Mouse (Mus musculus) left cerebral cortex, postnatal 25 days (tissue): Measurements from ENCODE around the gene Trim59. TPM values are rescaled to one million over a fixed set of nuclear protein-coding genes. Genes with fewer than 3 reads are reported as not detected.
"Not testable (repeated sequence)": the region's sequence is repeated elsewhere in the genome, so short reads cannot be mapped to it uniquely, and the experiment has no call there.

Experiments
- DNase-seq, 2 experiments: peaks; one replicate each; pipeline ENCODE4 v3.0.0; 2022; ENCODE audit warnings: low spot score in 2 of 2, mixed read lengths in 1 of 2
- intact Hi-C: fragments of 180-260 bp; cut with DNase I; formaldehyde crosslinking; loops from one replicate; pipeline ENCODE4 v1.15.1; 2025
- total RNA-seq, 2 experiments: library from RNA; stranded (reverse); gene quantifications; 2 replicates each; pipeline ENCODE4 v1.2.3; 2021

The Trim59 gene
- total RNA-seq, result 1 to 10 TPM; 8.8 to 9.0 TPM

GRCm38 (mm10) chr3:69044645-69045399 is at the start of gene Trim59:
TSS of gene Trim59 (minus strand) at chr3:69044755.
- intact Hi-C loops, result loop anchor here (2.0 kb wide), 1 partner anchor 40 kb away; the partner anchor contains the start of genes Ift80 and Smc4
- DNase-seq, result peak; percentile 90 to 92

DNA sequence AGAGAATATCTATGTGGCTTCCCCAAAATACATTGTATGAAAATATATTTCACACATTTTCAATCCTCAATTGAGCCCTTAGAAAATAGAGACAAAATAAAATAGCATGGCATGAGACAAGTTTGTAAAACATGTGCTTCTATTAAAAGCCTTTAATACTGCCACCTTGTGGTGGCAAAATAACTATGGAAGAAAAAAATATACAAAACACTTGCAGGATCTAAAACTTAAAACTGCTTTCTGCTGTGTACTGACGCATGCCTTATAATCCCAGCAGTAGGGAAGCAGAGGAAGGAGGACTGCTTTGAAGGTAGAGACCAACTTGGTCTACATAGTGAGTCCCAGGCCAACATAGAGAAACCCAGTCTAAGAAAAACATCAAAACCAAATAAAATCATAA is 19.4 kb upstream of the Trim59 start:
- intact Hi-C loops, result no loop called here
- peak in 1 of 2 experiments; percentile 23 for DNase-seq

DNA sequence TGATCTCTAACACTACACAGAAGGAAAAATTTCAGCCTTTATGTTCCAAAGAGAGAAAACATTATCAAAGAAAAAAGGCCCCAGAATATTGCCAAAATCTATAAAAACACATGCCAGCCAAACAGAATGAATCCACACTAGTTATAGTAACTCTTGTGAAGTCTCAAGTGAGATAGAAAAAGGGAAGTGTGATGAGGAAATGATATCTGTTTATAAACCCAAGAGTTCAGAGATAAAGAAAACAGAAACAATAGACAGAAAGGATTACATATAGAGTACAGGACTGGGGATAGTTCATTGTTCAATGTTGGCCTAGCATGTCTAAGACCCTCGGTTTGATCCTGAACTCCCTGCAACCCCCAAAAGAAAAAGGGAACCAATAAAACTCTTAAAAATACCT is 18.2 kb upstream of the Trim59 start:
- intact Hi-C loops, result no loop called here
- no peak for DNase-seq

DNA sequence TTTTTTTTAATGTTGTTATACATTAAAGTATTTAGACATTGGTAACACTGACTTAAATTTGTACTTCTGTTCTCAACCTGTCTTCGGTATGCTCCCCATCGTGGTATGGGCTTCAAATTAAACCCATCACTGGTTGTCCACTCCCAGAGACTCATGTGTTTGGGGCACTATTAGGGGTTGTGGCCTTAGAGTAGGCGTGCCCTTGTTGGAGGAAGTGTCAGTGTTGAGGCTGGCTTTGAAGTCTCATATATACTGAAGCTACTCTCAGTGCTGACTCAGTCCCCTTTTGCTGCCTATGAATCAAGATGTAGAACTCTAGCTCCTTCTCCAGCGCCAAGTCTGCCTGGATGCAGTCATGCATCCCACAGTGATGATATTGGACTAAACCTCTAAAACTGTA is 16.1 kb upstream of the Trim59 start:
- intact Hi-C loops, result no loop called here
- no peak for DNase-seq

DNA sequence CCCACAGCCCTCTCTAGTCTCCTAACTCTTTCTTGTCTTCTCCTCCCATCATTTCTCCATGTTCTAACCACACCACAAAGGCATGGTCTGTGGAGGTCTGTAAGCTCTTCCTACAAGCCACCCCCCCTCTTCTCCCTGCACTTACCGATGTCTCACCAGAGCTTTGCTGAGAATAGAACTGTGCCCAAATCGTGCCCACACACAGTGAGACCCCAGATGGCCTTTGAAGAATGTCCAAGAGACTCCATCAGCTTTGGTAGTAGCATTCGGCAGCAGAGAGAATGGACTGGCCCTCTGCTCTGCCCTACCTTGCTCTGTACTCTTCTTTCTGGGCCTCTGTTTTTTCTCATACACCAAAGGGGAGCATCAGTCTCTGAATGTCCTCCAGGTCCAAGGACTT is 11.3 kb upstream of the Trim59 start:
- no peak for DNase-seq
- intact Hi-C loops, result no loop called here

DNA sequence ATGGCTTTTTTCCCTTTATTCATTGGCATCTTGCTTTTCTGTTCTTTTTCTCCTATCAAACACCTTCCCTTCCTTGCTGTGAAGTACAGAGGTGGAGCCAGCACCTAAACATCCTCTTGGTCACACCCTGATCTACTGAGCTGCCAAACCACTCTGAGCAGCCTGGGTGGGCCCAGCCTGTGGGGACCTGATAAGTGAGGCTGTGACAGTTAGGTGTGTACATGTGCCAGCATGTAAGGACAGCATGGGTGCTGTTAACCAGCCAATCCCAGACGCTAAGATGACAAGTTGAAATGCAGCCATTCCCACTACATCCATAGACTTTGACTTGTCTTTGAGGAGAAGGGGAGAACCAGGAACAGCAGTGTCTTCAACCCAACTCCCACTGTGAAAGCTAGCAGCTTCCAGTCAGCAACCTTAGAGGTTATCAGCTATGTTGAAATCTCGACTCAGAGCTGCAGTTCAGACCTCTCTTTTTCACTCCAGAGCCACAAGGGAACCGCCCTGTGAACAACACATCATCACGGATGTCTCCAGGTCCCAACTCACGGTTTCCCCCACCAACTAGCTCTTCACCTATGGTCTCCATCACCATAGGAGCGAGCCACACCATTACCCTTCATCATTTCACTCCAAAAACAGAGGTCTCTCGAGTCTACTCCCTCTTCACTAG is 10.3 kb upstream of the Trim59 start:
- DNase-seq, result no peak
- intact Hi-C loops, result no loop called here

DNA sequence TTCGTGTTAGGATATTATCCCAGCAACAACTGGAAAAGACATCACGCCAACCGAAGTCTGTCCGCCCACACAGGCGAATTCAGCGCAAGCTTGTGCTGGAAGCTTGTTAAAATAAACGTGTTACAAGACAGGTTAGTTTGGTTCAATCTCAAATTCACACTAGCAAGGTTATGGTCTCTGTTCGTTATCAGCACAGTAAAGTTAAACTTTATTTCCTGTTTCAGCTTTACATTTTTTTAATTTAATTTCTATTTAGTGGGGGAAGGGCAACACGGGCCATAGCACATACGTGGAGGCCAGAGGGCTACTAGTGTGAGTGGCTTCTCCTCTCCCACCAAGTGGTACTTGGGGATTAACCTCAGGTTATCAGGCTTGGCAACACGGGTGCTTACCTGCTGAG is 7.3 kb upstream of the Trim59 start:
- intact Hi-C loops, result no loop called here
- no peak for DNase-seq

GRCm38 (mm10) chr3:69049011-69049410 is 4.5 kb upstream of the Trim59 start:
- peak in 1 of 2 experiments; percentile 25 for DNase-seq

GRCm38 (mm10) chr3:69047684-69048083 is 3.1 kb upstream of the Trim59 start:
- DNase-seq, result peak in 1 of 2 experiments; percentile 28
- intact Hi-C loops, result no loop called here

More at GRCm38 (mm10) chr3:69049011-69049410, 4.5 kb upstream of the Trim59 start:
- intact Hi-C loops, result no loop called here

- intact Hi-C loops, result no loop called here
- DNase-seq, result no peak
These were observed 2.0 kb upstream of the Trim59 start for GRCm38 (mm10) chr3:69046509-69046908.

DNA sequence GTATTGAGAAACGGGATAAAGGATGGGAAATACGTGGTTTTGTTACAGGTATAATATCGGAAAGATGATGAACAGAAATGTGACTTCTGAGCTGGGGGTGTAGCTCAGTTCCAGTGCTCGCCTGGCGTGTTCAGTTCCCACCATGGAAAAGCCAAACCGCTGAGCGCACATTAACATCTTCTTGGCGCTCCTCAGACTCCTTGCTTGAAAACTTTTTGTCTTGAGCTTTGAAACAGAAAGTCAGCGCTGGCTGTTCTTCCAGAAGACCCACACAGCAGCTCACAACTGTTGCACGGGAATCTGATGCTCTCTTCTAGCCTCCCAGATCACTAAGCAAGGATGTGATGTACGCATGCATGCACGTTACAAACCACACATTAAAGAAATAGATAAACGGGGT is 1.2 kb upstream of the Trim59 start:
- intact Hi-C loops, result loop anchor here (2.0 kb wide), 1 partner anchor 41 kb away; the partner anchor contains the start of genes Ift80 and Smc4

GRCm38 (mm10) chr3:69045400-69045703 is 797 bp upstream of the Trim59 start:
- intact Hi-C loops, result loop anchor here (2.0 kb wide), 1 partner anchor 41 kb away; the partner anchor contains the start of genes Ift80 and Smc4
- DNase-seq, result peak in 1 of 2 experiments; percentile 12

More for the DNA sequence above, 1.2 kb upstream of the Trim59 start:
- no peak for DNase-seq

DNA sequence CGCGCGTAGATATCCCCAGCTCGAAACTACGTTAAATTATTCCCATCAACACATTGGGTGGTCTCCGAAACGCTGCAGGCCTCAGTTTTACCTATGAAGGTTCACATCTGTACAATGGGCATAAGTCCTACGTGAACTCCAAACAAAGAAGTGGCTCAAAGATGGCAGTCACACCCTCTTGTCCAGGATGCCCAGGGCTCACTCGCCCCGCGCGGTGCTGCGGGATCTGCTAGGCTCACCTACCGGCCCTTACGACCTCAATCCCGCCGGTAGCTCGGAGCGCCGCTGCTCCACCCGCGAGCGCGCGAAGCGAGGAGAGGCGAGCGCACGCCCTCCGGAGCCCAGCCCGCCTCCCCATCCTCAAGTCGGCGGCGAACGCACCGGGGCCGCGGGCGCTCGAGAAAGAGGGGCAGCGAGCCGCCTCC is 376 bp downstream of the Trim59 start:
- DNase-seq, result no peak
- intact Hi-C loops, result loop anchor here (2.0 kb wide), 1 partner anchor 39 kb away; the partner anchor contains the start of genes Ift80 and Smc4

DNA sequence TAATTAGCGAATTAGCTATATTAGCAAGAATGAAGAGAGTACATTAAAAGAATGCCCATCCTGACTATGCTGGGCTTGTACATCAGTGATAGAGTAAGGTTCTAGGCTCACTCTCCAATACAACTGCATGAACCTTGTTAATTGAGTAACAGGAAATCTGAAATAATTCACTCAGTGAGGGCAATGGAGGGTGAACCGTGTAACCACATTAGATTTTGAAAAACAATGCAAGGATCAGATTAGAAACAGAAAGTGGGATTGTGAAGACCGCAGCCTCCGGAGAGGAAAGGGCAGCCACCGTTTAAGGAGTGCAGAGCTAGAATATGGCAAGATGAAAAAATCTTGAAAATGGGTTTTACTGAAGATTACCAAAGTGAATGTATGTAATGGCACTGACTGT is 3.3 kb downstream of the Trim59 start:
- no peak for DNase-seq
- intact Hi-C loops, result no loop called here

- intact Hi-C loops, result no loop called here
- no peak for DNase-seq
These were observed 4.5 kb downstream of the Trim59 start for GRCm38 (mm10) chr3:69040105-69040504.

- intact Hi-C loops, result no loop called here
- DNase-seq, result no peak
These were observed 18.3 kb downstream of the Trim59 start for GRCm38 (mm10) chr3:69026133-69026783.

GRCm38 (mm10) chr3:69020764-69021163 is 23.8 kb downstream of the Trim59 start:
- intact Hi-C loops, result no loop called here

GRCm38 (mm10) chr3:69020285-69020684 is 24.3 kb downstream of the Trim59 start:
- intact Hi-C loops, result no loop called here
- no peak for DNase-seq

More at GRCm38 (mm10) chr3:69020764-69021163, 23.8 kb downstream of the Trim59 start:
- DNase-seq, result no peak

GRCm38 (mm10) chr3:69018635-69019034 is 25.9 kb downstream of the Trim59 start:
- intact Hi-C loops, DNase-seq: not testable (repeated sequence)

DNA sequence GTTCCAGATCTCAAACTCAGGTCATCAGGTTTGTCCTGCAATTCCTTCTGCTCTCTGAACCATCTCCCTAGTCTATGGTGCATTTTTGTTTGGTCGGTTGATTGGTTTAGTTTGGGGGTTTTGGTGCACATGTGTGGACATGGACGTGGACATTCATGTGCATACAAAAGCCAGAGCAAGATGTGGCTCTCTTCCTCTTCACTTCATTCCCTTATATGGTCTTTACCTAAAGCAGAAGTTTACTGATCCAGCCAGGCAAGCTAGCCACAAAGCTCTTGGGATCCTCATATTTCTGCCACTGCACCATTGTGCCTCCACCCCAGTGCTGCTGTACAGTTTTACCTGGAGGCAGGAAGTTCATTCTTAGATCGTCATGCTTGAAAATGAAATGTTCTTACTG is 27.4 kb downstream of the Trim59 start:
- no peak for DNase-seq
- intact Hi-C loops, result no loop called here
